Mouse (Mus musculus) kidney, adult 2 months (tissue): ENCODE data around the gene Ankrd11.

ENCODE experiments used
- CTCF ChIP-seq: fragments of 200-500 bp; conservative IDR thresholded peaks from 2 replicates; pipeline ENCODE4 v1.5.1; 2011; ENCODE audit warnings: low read depth, mild to moderate bottlenecking, control low read depth, low read length, moderate library complexity, mixed read lengths; ENCODE audit not compliant: insufficient read depth, insufficient read length
- POLR2A ChIP-seq: fragments of 200-500 bp; IDR thresholded peaks from one replicate; pipeline ENCODE4 v1.6.1; 2011; ENCODE audit warnings: low read depth, low read length, control low read depth

DNA sequence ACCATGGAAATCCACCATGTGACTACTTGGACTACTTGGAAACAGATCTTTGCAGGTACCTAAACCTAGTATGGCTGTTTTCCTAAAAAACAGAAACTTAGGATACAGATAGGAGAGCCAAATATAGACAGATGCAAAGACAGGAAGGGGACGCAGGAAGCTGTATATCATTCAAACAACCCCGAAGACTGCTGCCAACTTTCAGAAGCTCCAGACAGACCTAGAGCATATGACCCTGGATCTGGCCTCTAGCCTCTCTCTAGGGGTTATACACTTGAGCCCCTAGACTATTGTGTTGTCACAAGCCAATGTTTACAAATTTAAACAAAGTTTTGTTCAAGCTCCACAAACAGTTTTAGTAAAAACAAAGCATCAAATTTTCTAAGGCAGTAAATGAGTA, 80.6 kb downstream of the Ankrd11 start:
- no peak for TF ChIP-seq CTCF
- TF ChIP-seq POLR2A: no peak
